Mouse (Mus musculus) midbrain, embryonic 16.5 days (tissue): Measurements from ENCODE around the gene Ccr4. TPM values are rescaled to one million over a fixed set of nuclear protein-coding genes. Genes with fewer than 3 reads are reported as not detected.

Source experiments
- ATAC-seq: fragments of 200-750 bp; cut with Nextera tagmentation; 2 replicates; pipeline ENCODE4 v1.8.0; 2017; ENCODE audit warnings: moderate TSS enrichment
- H3K27ac ChIP-seq: fragments of 300-500 bp; sonication (generic); 2 replicates; pipeline ENCODE4 v1.5.1; 2014; ENCODE audit warnings: mild to moderate bottlenecking, low read length, mixed read lengths
- H3K27me3 ChIP-seq: fragments of 300-500 bp; sonication (generic); 2 replicates; pipeline ENCODE4 v1.6.1; 2014; ENCODE audit warnings: low read depth, low read length, mixed read lengths; ENCODE audit not compliant: control insufficient read depth, insufficient read depth
- H3K36me3 ChIP-seq: fragments of 300-500 bp; sonication (generic); 2 replicates; pipeline ENCODE4 v1.6.1; 2014; ENCODE audit warnings: mild to moderate bottlenecking, low read length, moderate library complexity, mixed read lengths; ENCODE audit not compliant: control insufficient read depth, insufficient read depth
- H3K4me1 ChIP-seq: fragments of 300-500 bp; sonication (generic); 2 replicates; pipeline ENCODE4 v1.6.1; 2014; ENCODE audit warnings: mild to moderate bottlenecking, low read length, mixed read lengths; ENCODE audit not compliant: control insufficient read depth, insufficient read depth
- H3K4me2 ChIP-seq: fragments of 300-500 bp; sonication (generic); 2 replicates; pipeline ENCODE4 v1.6.1; 2014; ENCODE audit warnings: mild to moderate bottlenecking, low read length, mixed read lengths
- H3K4me3 ChIP-seq: fragments of 300-500 bp; sonication (generic); 2 replicates; pipeline ENCODE4 v1.5.1; 2014; ENCODE audit warnings: low read depth, mild to moderate bottlenecking, low read length, moderate library complexity, mixed read lengths
- H3K9ac ChIP-seq: fragments of 300-500 bp; sonication (generic); 2 replicates; pipeline ENCODE4 v1.6.1; 2014; ENCODE audit warnings: low read depth, low read length, mixed read lengths
- H3K9me3 ChIP-seq: fragments of 300-500 bp; sonication (generic); replicated peaks from 2 replicates; pipeline ENCODE4 v1.6.1; 2014; ENCODE audit warnings: mild to moderate bottlenecking, low read length, mixed read lengths; ENCODE audit not compliant: control insufficient read depth, poor library complexity, severe bottlenecking
- WGBS: fragments of 180-500 bp; shearing (Covaris S2); extraction: QIAGEN DNeasy Blood & Tissue Kit; methylation state at CpG from one replicate; pipeline ENCODE4 v1.1.7; 2014; 5-methylcytosine and 5-hydroxymethylcytosine counted together
- polyA plus RNA-seq: library from polyadenylated mRNA; unstranded; fragments of >200 nt; fragmentation: Nextera tagmentation; extraction: Ambion mirVana; gene quantifications from 2 replicates; pipeline ENCODE4 v1.2.1, GENCODE M21; 2015

The Ccr4 gene
- polyA plus RNA-seq, result not detected in 2 replicates

DNA sequence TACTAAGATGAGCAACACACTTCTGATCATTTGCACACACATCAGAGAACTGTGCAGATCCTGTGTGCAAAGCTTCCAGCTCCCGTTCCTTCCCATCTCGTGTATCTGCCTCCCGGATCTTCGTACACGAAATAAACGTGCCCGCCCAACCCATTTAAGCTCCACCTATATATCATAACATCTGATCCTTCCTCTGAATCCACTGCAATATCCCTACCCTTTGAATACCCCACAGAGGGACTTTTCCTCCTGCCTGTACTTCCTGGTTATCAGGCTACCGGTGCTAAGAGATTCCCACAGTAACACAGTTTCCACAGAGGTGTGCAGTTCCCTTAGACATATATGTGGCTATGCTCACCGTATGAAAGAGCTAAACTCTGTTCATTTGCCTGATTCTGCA, at the start of gene Ccr4:
Ccr4 (minus strand) TSS at position 101 of the 400 bp plus-strand sequence.
- H3K9me3 ChIP-seq, result no peaks in the 10 kb centered on the region
- no peak within 1 kb of the TSS for H3K4me2 ChIP-seq
- H3K9ac ChIP-seq, result no peak within 1 kb of the TSS
- no peaks in the 10 kb centered on the region for H3K36me3 ChIP-seq
- H3K4me1 ChIP-seq, result no peaks in the 10 kb centered on the region
- 86% methylated on average over 9 of the region's 9 CpGs for WGBS
- no peaks in the 10 kb centered on the region for H3K27me3 ChIP-seq
- no peak within 1 kb of the TSS for H3K27ac ChIP-seq
- no peak within 1 kb of the TSS for H3K4me3 ChIP-seq
- no peak for ATAC-seq

DNA sequence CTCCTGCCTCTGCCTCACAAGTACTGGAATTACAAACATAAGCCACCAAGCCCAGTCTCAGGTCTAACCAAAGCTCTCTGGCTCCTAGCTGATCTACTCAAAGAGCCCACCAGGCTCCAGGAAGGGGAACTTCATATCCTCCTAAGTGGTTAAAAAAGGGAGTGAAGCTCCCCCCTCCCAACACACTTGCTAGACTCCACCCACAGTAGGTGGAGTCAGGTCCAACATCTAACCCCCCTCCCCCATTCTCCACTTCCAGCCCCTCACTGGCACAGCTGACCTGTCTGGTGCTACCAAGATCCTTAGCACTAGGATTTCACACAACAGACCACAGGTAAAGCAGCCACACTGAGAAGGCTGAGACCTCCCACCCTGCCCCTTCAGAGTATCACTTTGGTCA, 49.1 kb upstream of the Ccr4 start:
- H3K9me3 ChIP-seq, result no peaks in the 10 kb centered on the region
- H3K27me3 ChIP-seq, result peaks cover 5% of the 10 kb centered on the region
- H3K4me3 ChIP-seq, result no peak overlapping the region
- no peak overlapping the region for H3K27ac ChIP-seq
- H3K9ac ChIP-seq, result no peak overlapping the region
- ATAC-seq, result no peak
- H3K36me3 ChIP-seq, result no peaks in the 10 kb centered on the region
- H3K4me1 ChIP-seq, result no peaks in the 10 kb centered on the region
- H3K4me2 ChIP-seq, result no peak overlapping the region

DNA sequence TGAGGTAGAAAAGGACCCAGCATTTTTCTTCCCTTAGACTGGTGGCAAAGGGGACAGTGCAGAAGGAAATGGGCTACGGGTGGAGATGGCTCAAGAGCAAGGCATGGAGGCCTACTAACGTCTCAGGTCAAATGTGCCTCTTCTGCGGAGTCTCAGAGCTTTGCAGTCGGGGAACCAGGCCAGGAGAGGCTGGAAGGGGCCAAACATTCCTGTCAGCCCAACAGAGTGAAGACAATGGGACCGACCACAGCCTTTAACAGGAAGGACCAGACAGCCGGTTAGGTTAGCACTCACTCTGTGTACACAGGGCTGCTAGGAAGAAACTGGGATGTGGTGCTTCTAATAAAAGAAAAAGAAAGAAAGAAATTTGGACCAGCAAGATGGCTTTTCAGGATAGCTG, 45.3 kb upstream of the Ccr4 start:
- no peaks in the 10 kb centered on the region for H3K4me1 ChIP-seq
- H3K36me3 ChIP-seq, result no peaks in the 10 kb centered on the region
- WGBS, result 27% methylated on average over 6 of the region's 6 CpGs
- no peaks in the 10 kb centered on the region for H3K9me3 ChIP-seq
- H3K4me2 ChIP-seq, result no peak overlapping the region
- H3K27me3 ChIP-seq, result no peaks in the 10 kb centered on the region
- no peak for ATAC-seq
- no peak overlapping the region for H3K9ac ChIP-seq
- no peak overlapping the region for H3K27ac ChIP-seq
- no peak overlapping the region for H3K4me3 ChIP-seq

DNA sequence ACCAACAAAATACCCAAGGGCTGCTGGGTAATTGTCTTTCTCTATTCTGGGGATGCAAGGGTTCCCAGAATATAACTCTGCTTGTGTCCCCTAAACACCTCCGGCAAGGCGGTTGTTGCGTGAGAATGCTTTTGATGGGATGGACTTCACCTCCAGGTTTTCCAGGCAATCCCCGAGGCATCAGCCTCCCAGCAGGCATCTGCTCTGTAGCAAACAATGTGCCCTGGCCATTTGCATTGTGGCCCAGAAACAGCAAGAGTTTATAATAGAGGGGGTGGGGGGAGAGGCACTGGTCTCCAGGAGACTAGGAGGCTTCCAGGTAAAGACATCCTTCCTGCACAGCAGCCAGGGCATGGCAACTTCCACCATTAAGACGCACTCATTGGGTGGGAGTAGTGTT, 44.4 kb upstream of the Ccr4 start:
- Histone ChIP-seq H3K4me3 (no peak overlapping the region), H3K4me1 (no peaks in the 10 kb centered on the region), H3K27ac (no peak overlapping the region), H3K9ac (no peak overlapping the region), H3K4me2 (no peak overlapping the region), H3K27me3 (no peaks in the 10 kb centered on the region), H3K9me3 (no peaks in the 10 kb centered on the region), H3K36me3 (no peaks in the 10 kb centered on the region)
- no peak for ATAC-seq
- WGBS, result 14% methylated on average over 5 of the region's 5 CpGs

DNA sequence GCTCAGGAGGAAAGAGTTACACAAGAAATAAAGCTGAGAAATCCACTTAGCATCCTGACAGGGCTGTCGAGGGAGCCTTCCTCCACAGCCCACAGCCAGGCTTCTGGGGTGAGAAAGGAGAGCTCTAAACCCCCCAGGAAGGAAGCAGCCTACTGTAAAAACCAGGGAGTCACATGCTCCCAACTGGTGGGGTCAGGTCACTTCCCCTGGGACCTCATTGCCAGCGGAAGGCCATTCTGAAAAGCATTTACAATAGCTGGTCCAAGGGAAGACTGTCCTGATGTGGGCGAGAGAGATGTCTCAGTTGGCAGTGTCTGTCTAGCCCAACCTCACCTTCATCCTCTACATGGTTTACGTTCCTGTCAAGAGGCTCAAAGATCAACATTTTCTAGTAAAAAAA, 43.8 kb upstream of the Ccr4 start:
- WGBS, result 35% methylated on average over 4 of the region's 4 CpGs
- H3K36me3 ChIP-seq, result no peaks in the 10 kb centered on the region
- no peak overlapping the region for H3K4me3 ChIP-seq
- H3K27me3 ChIP-seq, result no peaks in the 10 kb centered on the region
- no peak overlapping the region for H3K4me2 ChIP-seq
- H3K27ac ChIP-seq, result no peak overlapping the region
- no peaks in the 10 kb centered on the region for H3K9me3 ChIP-seq
- no peaks in the 10 kb centered on the region for H3K4me1 ChIP-seq
- H3K9ac ChIP-seq, result no peak overlapping the region
- ATAC-seq, result no peak

DNA sequence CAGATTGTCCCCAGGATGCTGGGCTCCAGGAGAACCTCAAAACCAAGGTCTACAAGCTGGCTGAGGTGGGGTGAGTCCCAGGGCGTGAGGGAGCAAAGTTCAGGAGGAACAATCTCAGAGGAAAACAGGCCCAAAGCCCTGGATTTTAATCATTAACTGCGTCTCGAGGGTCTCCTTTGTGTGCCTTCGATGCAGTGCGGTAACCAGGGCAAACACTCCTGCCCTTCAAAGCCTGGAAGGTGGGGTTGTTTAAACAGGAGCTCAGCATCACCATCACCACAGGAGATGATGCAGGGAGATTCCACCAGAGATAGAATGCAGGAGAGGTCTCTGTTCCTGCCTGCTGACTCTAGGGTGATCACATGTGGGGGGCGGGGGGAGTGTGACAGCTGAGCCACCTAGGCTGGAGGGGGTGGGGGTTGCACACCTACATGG, 42.9 kb upstream of the Ccr4 start:
- Histone ChIP-seq H3K4me3 (no peak overlapping the region), H3K27me3 (no peaks in the 10 kb centered on the region), H3K36me3 (no peaks in the 10 kb centered on the region), H3K9ac (no peak overlapping the region), H3K4me2 (no peak overlapping the region), H3K9me3 (no peaks in the 10 kb centered on the region), H3K27ac (no peak overlapping the region), H3K4me1 (no peaks in the 10 kb centered on the region)
- WGBS, result 38% methylated on average over 6 of the region's 6 CpGs
- no peak for ATAC-seq

DNA sequence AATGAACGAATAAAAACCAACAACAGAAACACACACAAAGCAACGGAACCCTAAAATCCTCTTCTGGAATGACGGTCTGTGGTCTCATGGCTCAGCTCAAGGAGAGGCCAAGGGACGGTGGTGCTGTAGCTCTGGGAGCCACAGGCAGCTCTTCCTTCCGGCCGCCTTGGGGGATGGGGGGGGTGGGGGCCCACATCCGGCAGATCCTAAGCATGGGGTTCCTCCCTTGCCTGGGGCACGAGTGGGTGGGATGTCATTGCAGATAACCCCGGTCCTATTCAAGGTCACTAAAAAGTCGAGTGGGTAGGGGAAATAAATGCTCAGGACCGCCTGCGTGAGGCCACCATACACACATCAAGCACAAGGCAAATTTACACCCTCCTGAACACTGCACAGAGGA, 42.0 kb upstream of the Ccr4 start:
- H3K27me3 ChIP-seq, result no peaks in the 10 kb centered on the region
- H3K4me1 ChIP-seq, result no peaks in the 10 kb centered on the region
- 73% methylated on average over 12 of the region's 12 CpGs for WGBS
- H3K9ac ChIP-seq, result no peak overlapping the region
- H3K36me3 ChIP-seq, result no peaks in the 10 kb centered on the region
- H3K9me3 ChIP-seq, result no peaks in the 10 kb centered on the region
- no peak overlapping the region for H3K4me2 ChIP-seq
- no peak overlapping the region for H3K27ac ChIP-seq
- H3K4me3 ChIP-seq, result no peak overlapping the region
- ATAC-seq, result no peak

DNA sequence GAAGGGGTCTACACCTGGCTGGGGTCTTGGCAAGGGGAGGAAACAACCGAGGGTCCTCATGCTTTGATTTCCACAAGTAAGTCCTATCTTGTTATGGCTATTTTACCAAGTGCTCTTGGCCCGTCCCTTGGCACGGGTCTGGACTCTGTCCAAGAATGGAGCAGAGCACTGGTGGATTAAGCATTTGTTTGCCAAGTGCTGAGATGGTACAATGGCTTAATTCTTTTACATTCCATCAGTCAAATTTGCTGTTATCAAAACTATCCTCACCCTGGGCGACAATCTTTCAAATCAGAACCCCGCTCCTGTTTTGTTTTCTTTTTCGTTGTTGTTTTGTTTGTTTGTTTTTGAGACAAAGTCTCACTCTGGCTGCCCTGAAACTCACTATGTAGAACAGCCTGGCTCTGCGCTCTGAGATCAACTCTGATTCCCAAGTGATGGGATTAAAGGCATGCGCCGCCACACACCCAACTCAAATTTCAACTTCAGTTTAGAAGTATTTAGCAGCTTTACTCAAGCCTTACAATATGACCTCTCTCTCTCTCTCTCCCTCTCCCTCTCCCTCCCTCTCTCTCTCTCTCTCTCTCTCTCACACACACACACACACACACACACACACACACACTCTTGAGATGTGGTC, 40.2 kb upstream of the Ccr4 start:
- Histone ChIP-seq H3K27me3 (no peaks in the 10 kb centered on the region), H3K4me2 (no peak overlapping the region), H3K9ac (no peak overlapping the region), H3K27ac (no peak overlapping the region), H3K36me3 (no peaks in the 10 kb centered on the region), H3K4me3 (no peak overlapping the region), H3K9me3 (no peaks in the 10 kb centered on the region), H3K4me1 (no peaks in the 10 kb centered on the region)
- ATAC-seq, result no peak
- 26% methylated on average over 9 of the region's 9 CpGs for WGBS

DNA sequence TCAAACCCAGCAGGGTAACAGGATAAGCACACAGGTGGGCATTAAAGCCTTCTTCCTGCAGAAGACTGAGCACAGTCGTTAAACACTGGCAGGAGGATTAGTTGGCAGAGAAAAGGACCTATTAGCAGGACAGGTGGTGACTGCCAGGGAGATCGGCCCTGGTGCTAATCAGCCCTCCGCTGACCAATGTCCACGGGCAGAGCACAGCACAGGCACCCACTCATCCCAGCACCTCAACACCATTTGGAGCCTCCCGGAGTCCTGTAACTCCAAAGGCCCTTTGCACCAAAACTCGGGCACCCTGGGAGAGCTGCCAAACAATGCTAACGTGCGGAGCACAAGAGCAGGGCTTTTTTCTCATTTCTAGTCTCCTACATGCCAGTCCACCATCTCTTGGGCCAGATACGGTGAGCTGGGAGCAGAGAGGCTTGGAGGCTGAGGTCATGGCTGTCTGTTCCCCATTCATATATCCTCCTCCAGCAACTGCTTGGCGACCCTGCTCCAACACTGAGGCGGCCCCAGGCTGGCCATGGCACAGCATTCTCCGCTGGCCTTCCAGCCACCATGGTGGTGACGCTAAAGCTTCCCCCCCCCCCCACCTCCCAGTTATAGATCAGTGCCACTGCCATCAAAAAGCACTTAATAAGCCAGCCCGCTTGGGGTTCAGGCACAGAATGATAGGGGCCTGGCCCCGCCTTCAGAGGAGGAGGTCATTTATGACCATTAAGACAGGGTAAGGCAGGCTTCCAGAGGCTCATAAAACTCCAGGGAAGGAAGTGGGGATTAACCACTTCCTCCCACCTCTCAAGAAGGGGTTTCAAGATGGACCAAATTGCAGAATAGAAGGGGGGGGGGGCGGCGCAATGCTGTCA, 39.4 kb upstream of the Ccr4 start:
- H3K4me2 ChIP-seq, result no peak overlapping the region

More for the DNA sequence above, 39.4 kb upstream of the Ccr4 start:
- Histone ChIP-seq H3K36me3 (no peaks in the 10 kb centered on the region), H3K27me3 (no peaks in the 10 kb centered on the region), H3K27ac (no peak overlapping the region), H3K9ac (no peak overlapping the region), H3K4me1 (no peaks in the 10 kb centered on the region), H3K4me3 (no peak overlapping the region), H3K9me3 (no peaks in the 10 kb centered on the region)
- 58% methylated on average over 17 of the region's 17 CpGs for WGBS
- ATAC-seq, result no peak
